Mouse (Mus musculus): ENCODE measurements around the gene Itfg2. TPM values are rescaled to one million over a fixed set of nuclear protein-coding genes. Genes with fewer than 3 reads are reported as not detected.
A peak's percentile ranks its signal among the peaks of the same experiment; 100 is the strongest.

Itfg2 gene
- polyA plus RNA-seq, 2 experiments, result 29.0 to 34.5 TPM

GRCm38 (mm10) chr6:128427571-128427970 is 2.8 kb upstream of the Itfg2 start:
- Histone ChIP-seq H3K9ac (ENCODE audit: low read depth, low read length, severe bottlenecking) (no peak overlapping the region), H3K27me3 (ENCODE audit: control insufficient read depth, insufficient read depth, low read length) (no peaks in the 10 kb centered on the region), H3K4me2 (replicated peaks; ENCODE audit: low read depth, low read length, severe bottlenecking) (no peak overlapping the region), H3K4me3 (replicated peaks; ENCODE audit: low read length) (no peak overlapping the region), H3K36me3 (ENCODE audit: control insufficient read depth, insufficient read depth, low read length) (peaks cover 43% of the 10 kb centered on the region), H3K9me3 (ENCODE audit: control insufficient read depth, low read length) (no peaks in the 10 kb centered on the region), H3K4me1 (ENCODE audit: control insufficient read depth, insufficient read depth, low read length) (0 out of 2 replicates have a peak, but pooled peaks cover 3% of the 10 kb centered on the region), H3K27ac (replicated peaks; ENCODE audit: low read depth, low read length) (no peak overlapping the region)
- DNase-seq (ENCODE audit: low spot score), result no peak
- ATAC-seq (ENCODE audit: low FRiP score, low read depth), result no peak
- WGBS, result 93% methylated on average over 5 of the region's 5 CpGs
- no peak for TF ChIP-seq POLR2A (IDR thresholded peaks at IDR 0.05; ENCODE audit: borderline replicate concordance, extremely low read depth, insufficient read depth, insufficient read length)

- Histone ChIP-seq H3K4me2 (replicated peaks; ENCODE audit: low read depth, low read length, severe bottlenecking) (peak overlapping the region; percentile 53), H3K27ac (replicated peaks; ENCODE audit: low read depth, low read length) (peak overlapping the region; percentile 97), H3K27me3 (ENCODE audit: control insufficient read depth, insufficient read depth, low read length) (no peaks in the 10 kb centered on the region), H3K4me1 (ENCODE audit: control insufficient read depth, insufficient read depth, low read length) (0 out of 2 replicates have a peak, but pooled peaks cover 3% of the 10 kb centered on the region), H3K9ac (ENCODE audit: low read depth, low read length, severe bottlenecking) (peak overlapping the region; percentile 86), H3K9me3 (ENCODE audit: control insufficient read depth, low read length) (no peaks in the 10 kb centered on the region), H3K4me3 (replicated peaks; ENCODE audit: low read length) (peak overlapping the region; percentile 50), H3K36me3 (ENCODE audit: control insufficient read depth, insufficient read depth, low read length) (peaks cover 18% of the 10 kb centered on the region)
- 18% methylated on average over 9 of the region's 9 CpGs for WGBS
- ATAC-seq (ENCODE audit: low FRiP score, low read depth) (no peak), DNase-seq (ENCODE audit: low spot score) (no peak)
- TF ChIP-seq POLR2A (IDR thresholded peaks at IDR 0.05; ENCODE audit: borderline replicate concordance, extremely low read depth, insufficient read depth, insufficient read length), result no peak
Observed at GRCm38 (mm10) chr6:128425046-128425445, 315 bp upstream of the Itfg2 start.

DNA sequence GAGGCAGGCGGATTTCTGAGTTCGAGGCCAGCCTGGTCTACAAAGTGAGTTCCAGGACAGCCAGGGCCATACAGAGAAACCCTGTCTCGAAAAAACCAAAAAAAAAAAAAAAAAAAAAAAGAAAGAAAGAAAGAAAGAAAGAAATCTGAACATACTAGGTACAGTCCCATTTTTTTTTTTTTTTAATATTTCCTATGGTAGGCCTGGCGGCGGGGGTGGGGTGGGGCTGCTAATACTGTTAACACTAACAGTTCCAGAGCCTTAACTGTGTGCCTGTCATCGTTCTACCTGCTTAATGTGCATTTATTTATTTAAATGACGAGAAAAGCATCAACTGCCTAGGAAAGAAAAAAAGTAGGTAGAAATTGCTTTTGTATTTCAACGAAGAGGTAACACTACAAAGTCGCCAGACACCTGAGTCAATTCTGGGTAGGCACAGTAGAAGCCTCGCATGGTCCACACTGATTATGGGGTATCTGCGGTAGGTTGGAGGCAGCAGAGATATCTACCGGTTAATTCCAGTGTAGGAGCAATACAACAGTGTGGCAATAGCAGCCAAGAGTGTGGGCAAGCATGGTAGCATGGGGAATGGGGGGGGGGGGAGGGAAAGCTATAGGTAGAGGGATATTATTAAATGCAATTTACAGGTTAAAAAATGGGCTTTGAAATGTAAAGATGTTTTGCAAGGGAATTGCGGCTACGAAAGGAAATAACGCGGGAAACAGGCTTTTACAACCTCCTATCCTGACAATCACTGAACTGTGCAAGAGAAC is 1.0 kb downstream of the Itfg2 start:
- peak overlapping the region; percentile 53 for H3K4me2 ChIP-seq (replicated peaks; ENCODE audit: low read depth, low read length, severe bottlenecking)
- peak overlapping the region; percentile 50 for H3K4me3 ChIP-seq (replicated peaks; ENCODE audit: low read length)
- no peaks in the 10 kb centered on the region for H3K9me3 ChIP-seq (ENCODE audit: control insufficient read depth, low read length)
- H3K9ac ChIP-seq (ENCODE audit: low read depth, low read length, severe bottlenecking), result peak overlapping the region; percentile 86
- 0 out of 2 replicates have a peak, but pooled peaks cover 3% of the 10 kb centered on the region for H3K4me1 ChIP-seq (ENCODE audit: control insufficient read depth, insufficient read depth, low read length)
- 41% methylated on average over 15 of the region's 16 CpGs for WGBS
- ATAC-seq (ENCODE audit: low FRiP score, low read depth) (no peak), DNase-seq (ENCODE audit: low spot score) (no peak)
- H3K27ac ChIP-seq (replicated peaks; ENCODE audit: low read depth, low read length), result peak overlapping the region; percentile 97
- peaks cover 5% of the 10 kb centered on the region for H3K36me3 ChIP-seq (ENCODE audit: control insufficient read depth, insufficient read depth, low read length)
- TF ChIP-seq POLR2A (IDR thresholded peaks at IDR 0.05; ENCODE audit: borderline replicate concordance, extremely low read depth, insufficient read depth, insufficient read length), result no peak
- H3K27me3 ChIP-seq (ENCODE audit: control insufficient read depth, insufficient read depth, low read length), result no peaks in the 10 kb centered on the region

GRCm38 (mm10) chr6:128421480-128421879 is 3.3 kb downstream of the Itfg2 start:
- Histone ChIP-seq H3K36me3 (ENCODE audit: control insufficient read depth, insufficient read depth, low read length) (0 out of 2 replicates have a peak, but pooled peaks cover 2% of the 10 kb centered on the region), H3K4me1 (ENCODE audit: control insufficient read depth, insufficient read depth, low read length) (0 out of 2 replicates have a peak, but pooled peaks cover 3% of the 10 kb centered on the region), H3K9ac (ENCODE audit: low read depth, low read length, severe bottlenecking) (no peak overlapping the region), H3K27ac (replicated peaks; ENCODE audit: low read depth, low read length) (no peak overlapping the region), H3K4me2 (replicated peaks; ENCODE audit: low read depth, low read length, severe bottlenecking) (no peak overlapping the region), H3K9me3 (ENCODE audit: control insufficient read depth, low read length) (no peaks in the 10 kb centered on the region), H3K4me3 (replicated peaks; ENCODE audit: low read length) (no peak overlapping the region), H3K27me3 (ENCODE audit: control insufficient read depth, insufficient read depth, low read length) (no peaks in the 10 kb centered on the region)
- TF ChIP-seq POLR2A (IDR thresholded peaks at IDR 0.05; ENCODE audit: borderline replicate concordance, extremely low read depth, insufficient read depth, insufficient read length), result no peak
- 90% methylated on average over 3 of the region's 3 CpGs for WGBS
- ATAC-seq (ENCODE audit: low FRiP score, low read depth), result no peak
- no peak for DNase-seq (ENCODE audit: low spot score)

DNA sequence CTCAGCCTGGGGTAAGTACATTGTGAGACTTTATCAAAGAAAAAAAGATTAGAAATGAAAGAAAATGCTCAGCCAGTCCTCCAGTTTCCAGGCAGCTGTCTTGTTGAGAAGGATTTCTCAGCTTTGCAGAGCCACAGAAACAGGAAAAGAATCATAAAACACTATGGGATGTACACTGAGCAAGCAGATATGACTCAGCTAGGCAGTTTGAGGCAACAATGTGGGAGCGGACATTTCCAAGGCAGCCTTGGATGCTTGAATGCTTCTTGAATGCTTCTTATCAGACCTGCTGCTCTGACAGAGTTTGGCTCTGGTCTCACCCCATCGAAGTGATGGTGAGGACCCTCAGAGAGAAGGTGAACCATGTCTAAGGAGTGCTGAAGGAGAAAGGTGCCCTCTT is 3.7 kb downstream of the Itfg2 start:
- WGBS, result 98% methylated on average over 2 of the region's 2 CpGs
- TF ChIP-seq POLR2A (IDR thresholded peaks at IDR 0.05; ENCODE audit: borderline replicate concordance, extremely low read depth, insufficient read depth, insufficient read length), result no peak
- Histone ChIP-seq H3K27me3 (ENCODE audit: control insufficient read depth, insufficient read depth, low read length) (no peaks in the 10 kb centered on the region), H3K4me1 (ENCODE audit: control insufficient read depth, insufficient read depth, low read length) (0 out of 2 replicates have a peak, but pooled peaks cover 3% of the 10 kb centered on the region), H3K36me3 (ENCODE audit: control insufficient read depth, insufficient read depth, low read length) (0 out of 2 replicates have a peak, but pooled peaks cover 2% of the 10 kb centered on the region), H3K4me2 (replicated peaks; ENCODE audit: low read depth, low read length, severe bottlenecking) (no peak overlapping the region), H3K9ac (ENCODE audit: low read depth, low read length, severe bottlenecking) (no peak overlapping the region), H3K4me3 (replicated peaks; ENCODE audit: low read length) (no peak overlapping the region), H3K9me3 (ENCODE audit: control insufficient read depth, low read length) (no peaks in the 10 kb centered on the region), H3K27ac (replicated peaks; ENCODE audit: low read depth, low read length) (no peak overlapping the region)
- DNase-seq (ENCODE audit: low spot score) (no peak), ATAC-seq (ENCODE audit: low FRiP score, low read depth) (no peak)
